Mouse (Mus musculus) heart, embryonic 13.5 days (tissue): ENCODE results near the gene Thap12. TPM values are rescaled to one million over a fixed set of nuclear protein-coding genes. Genes with fewer than 3 reads are reported as not detected.

Source experiments
- ATAC-seq: fragments of 200-750 bp; cut with Nextera tagmentation; 2 replicates; pipeline ENCODE4 v1.8.0; 2017; ENCODE audit warnings: moderate TSS enrichment; ENCODE audit not compliant: insufficient number of reproducible peaks, low FRiP score, low TSS enrichment; ENCODE audit errors: extremely low read depth
- H3K27ac ChIP-seq: fragments of 300-500 bp; sonication (generic); replicated peaks from 2 replicates; pipeline ENCODE4 v1.5.1; 2015; ENCODE audit warnings: moderate library complexity, mild to moderate bottlenecking, inconsistent platforms
- H3K27me3 ChIP-seq: fragments of 300-500 bp; sonication (generic); replicated peaks from 2 replicates; pipeline ENCODE4 v1.6.1; 2015; ENCODE audit warnings: mild to moderate bottlenecking, inconsistent platforms
- H3K36me3 ChIP-seq: fragments of 300-500 bp; sonication (generic); 2 replicates; pipeline ENCODE4 v1.6.1; 2015; ENCODE audit warnings: mild to moderate bottlenecking, inconsistent platforms
- H3K4me1 ChIP-seq: fragments of 300-500 bp; sonication (generic); 2 replicates; pipeline ENCODE4 v1.6.1; 2015; ENCODE audit warnings: inconsistent platforms
- H3K4me2 ChIP-seq: fragments of 300-500 bp; sonication (generic); 2 replicates; pipeline ENCODE4 v1.6.1; 2015; ENCODE audit warnings: inconsistent platforms, mild to moderate bottlenecking, moderate library complexity
- H3K4me3 ChIP-seq: fragments of 300-500 bp; sonication (generic); 2 replicates; pipeline ENCODE4 v1.5.1; 2015; ENCODE audit warnings: moderate library complexity, mild to moderate bottlenecking, inconsistent platforms
- H3K9ac ChIP-seq: fragments of 300-500 bp; sonication (generic); 2 replicates; pipeline ENCODE4 v1.6.1; 2015; ENCODE audit warnings: inconsistent platforms, mild to moderate bottlenecking, moderate library complexity
- H3K9me3 ChIP-seq: fragments of 300-500 bp; sonication (generic); 2 replicates; pipeline ENCODE4 v1.6.1; 2016; ENCODE audit warnings: inconsistent platforms
- WGBS: fragments of 180-500 bp; shearing (Covaris S2); methylation state at CpG from one replicate; pipeline ENCODE4 v1.1.7; 2015; ENCODE audit warnings: mixed read lengths; 5-methylcytosine and 5-hydroxymethylcytosine counted together
- polyA plus RNA-seq: library from polyadenylated mRNA; unstranded; fragments of >200 nt; fragmentation: Nextera tagmentation; extraction: Ambion mirVana; gene quantifications from 2 replicates; pipeline ENCODE4 v1.2.1, GENCODE M21; 2015

The Thap12 gene
- polyA plus RNA-seq, 1 experiment from 2014 or later: 35.5 TPM

DNA sequence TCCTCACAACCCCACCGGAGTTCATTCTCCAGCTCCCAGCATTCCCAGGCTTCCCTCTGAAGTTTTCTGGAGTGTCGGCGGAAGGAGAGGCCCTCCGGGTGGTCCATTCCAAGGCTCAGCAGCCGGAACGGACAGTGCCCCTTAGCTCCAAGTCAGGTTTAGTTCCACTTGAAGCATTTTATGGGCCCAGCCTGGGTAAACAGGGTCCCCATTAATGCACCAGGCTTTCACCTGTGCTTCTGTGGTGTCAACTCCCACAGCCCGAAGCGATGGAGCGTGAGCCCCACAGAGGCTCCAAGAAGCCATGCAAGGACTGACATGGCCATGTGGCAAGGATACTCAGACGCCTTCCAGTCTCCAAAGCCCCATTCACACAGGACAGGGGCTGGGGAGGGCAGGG is 61.0 kb downstream of the Thap12 start:
- H3K4me2 ChIP-seq: no peak overlapping the region
- H3K27me3 ChIP-seq: 0 out of 2 replicates have a peak, but pooled peaks cover under 1% of the 10 kb centered on the region
- H3K4me3 ChIP-seq: no peak overlapping the region
- 83% methylated on average over 10 of the region's 10 CpGs for WGBS
- H3K27ac ChIP-seq: no peak overlapping the region
- H3K9me3 ChIP-seq: no peaks in the 10 kb centered on the region
- no peaks in the 10 kb centered on the region for H3K36me3 ChIP-seq
- H3K9ac ChIP-seq: no peak overlapping the region
- ATAC-seq: no peak
- H3K4me1 ChIP-seq: peaks cover 3% of the 10 kb centered on the region

DNA sequence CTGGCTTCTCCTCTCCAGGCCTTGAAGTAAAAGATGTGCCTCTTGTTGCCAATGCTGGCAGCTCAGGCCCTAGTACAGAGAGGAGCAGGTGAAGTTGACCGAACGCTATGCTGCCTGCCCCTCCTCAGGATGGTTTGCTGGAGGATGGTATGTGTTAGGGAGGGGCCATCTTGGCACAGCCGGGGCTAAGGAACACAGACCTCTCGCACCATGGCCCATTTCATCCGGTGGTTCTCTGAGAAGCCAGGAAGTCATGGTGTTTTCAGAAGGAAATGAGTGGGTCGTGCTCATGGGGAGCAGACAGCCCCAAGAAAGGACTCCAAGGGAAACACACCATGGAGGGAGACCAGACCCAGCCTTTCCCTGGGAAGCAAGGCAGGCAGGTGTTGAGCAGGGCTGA is 64.4 kb downstream of the Thap12 start:
- Histone ChIP-seq H3K4me2 (no peak overlapping the region), H3K27ac (peak overlapping the region; percentile 1; the same call in 1 of the 2 replicates), H3K9me3 (no peaks in the 10 kb centered on the region), H3K4me3 (no peak overlapping the region), H3K9ac (no peak overlapping the region), H3K27me3 (no peaks in the 10 kb centered on the region), H3K4me1 (peaks cover 29% of the 10 kb centered on the region), H3K36me3 (no peaks in the 10 kb centered on the region)
- WGBS: 53% methylated on average over 6 of the region's 6 CpGs
- no peak for ATAC-seq

Other genes starting within 250 kb of the Thap12 start
- 4.9 and 6.0 TPM in 2 replicates for gene Lrrc32, start 213.8 kb upstream of the Thap12 start, polyA plus RNA-seq
- 19.2 and 21.1 TPM in 2 replicates for gene Emsy, start 46.3 kb upstream of the Thap12 start, polyA plus RNA-seq
- gene Wnt11, start 132.0 kb downstream of the Thap12 start, polyA plus RNA-seq: 15.8 and 17.4 TPM in 2 replicates